Mouse (Mus musculus): ENCODE measurements around the gene Gm13420.
"Not testable (repeated sequence)": the region's sequence is repeated elsewhere in the genome, so short reads cannot be mapped to it uniquely, and the experiment has no call there.

The Gm13420 gene

GRCm38 (mm10) chr2:29751497-29751896 is at the start of gene Gm13420:
Gm13420 (minus strand) TSS chr2:29751685.
- Histone ChIP-seq H3K36me3 (ENCODE audit: control insufficient read depth, insufficient read depth, low read length, poor library complexity, severe bottlenecking) (no peaks in the 10 kb centered on the region), H3K27me3 (ENCODE audit: control insufficient read depth, insufficient read depth, low read length, poor library complexity, severe bottlenecking) (peaks cover 2% of the 10 kb centered on the region)
- DNase-seq (ENCODE audit: low read depth, low spot score): no peak

- no peaks in the 10 kb centered on the region for H3K27me3 ChIP-seq (ENCODE audit: control insufficient read depth, insufficient read depth, low read length, poor library complexity, severe bottlenecking)
- no peak for DNase-seq (ENCODE audit: low read depth, low spot score)
- H3K36me3 ChIP-seq (ENCODE audit: control insufficient read depth, insufficient read depth, low read length, poor library complexity, severe bottlenecking): no peaks in the 10 kb centered on the region
Measured at GRCm38 (mm10) chr2:29792772-29793487, 41.4 kb upstream of the Gm13420 start.

DNA sequence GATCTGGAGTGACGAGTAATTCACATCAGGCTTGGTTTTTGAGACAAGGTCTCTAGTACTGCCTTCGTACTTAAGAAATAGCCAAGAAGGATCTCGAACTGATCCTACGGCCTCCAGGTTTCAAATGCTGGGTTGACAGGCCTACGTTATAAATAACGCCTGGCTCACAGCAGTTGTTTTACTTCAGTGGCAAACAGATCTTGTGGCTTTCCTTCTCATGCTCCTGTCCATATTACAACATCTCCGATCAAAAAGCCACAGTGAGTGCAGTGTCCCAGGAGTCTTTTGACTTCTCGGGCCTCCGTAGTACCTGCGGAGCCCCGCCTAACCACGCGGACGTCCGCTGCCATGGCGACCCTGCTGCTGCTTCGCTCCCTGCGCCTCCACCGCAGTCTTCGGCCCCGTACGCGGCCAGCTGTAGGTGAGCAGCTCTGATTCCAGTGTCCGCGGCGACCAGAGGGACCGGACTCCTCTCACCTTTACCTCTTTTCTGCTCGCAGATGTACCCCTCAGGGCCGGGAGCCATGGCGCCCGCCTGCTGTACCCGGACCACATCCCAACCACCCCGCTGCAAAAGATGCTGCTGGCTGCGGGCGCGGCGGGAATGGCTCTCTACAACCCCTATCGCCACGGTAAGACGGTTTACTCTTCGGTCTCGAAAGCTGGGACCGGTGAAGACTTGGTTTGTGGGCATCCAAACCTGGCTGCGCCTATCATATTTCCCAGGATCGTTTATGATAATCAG is 36.6 kb upstream of the Gm13420 start, which contains the start of gene Trub2:
Trub2 (minus strand) TSS at position 566 of the 745 bp plus-strand sequence.
- peaks cover 14% of the 10 kb centered on the region for H3K36me3 ChIP-seq (ENCODE audit: control insufficient read depth, insufficient read depth, low read length, poor library complexity, severe bottlenecking)
- H3K27me3 ChIP-seq (ENCODE audit: control insufficient read depth, insufficient read depth, low read length, poor library complexity, severe bottlenecking): no peaks in the 10 kb centered on the region
- peak; percentile 84 for DNase-seq (ENCODE audit: low read depth, low spot score)

DNA sequence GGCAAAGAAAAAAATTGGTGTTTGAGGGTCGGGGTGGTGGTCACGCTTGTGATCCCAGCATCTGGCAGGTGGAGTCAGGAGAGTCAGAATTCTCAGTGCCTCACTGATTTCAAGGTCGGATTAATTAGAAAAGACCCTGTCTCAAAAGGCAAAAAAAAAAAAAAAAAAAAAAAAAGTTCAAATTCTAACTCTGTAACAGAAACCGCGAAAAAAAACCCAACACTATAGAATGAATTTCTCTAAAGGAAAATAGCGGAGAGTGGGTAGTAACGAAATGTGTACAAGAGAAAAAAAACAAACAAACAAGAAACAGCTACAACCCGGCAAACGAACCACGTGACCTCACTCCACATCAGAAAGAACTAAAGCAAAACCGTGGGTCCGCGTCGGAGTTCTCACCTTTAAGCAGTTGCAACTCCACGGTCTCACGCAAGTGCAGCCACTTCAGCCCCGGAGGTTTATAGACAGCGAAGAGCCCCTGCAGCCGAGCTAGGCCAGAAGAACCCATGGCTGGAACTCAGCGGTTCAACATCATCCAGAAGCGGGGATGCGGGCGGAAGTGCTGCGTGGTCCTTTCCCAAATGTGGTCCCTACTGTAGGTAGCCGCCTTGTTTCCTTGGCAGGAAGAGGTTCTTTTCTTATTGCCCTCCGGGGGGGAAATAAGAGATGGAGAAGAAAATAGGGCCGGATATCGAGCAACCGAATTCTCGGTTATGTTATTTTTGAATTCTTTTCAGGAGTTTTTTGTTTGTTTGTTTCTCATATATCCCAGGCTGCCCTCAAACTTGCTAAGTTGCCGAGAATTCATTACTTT is 35.8 kb upstream of the Gm13420 start, which contains the start of gene Coq4:
Coq4 (plus strand) TSS at position 390 of the 814 bp plus-strand sequence.
- peaks cover 16% of the 10 kb centered on the region for H3K36me3 ChIP-seq (ENCODE audit: control insufficient read depth, insufficient read depth, low read length, poor library complexity, severe bottlenecking)
- DNase-seq (ENCODE audit: low read depth, low spot score): peak; percentile 93
- H3K27me3 ChIP-seq (ENCODE audit: control insufficient read depth, insufficient read depth, low read length, poor library complexity, severe bottlenecking): no peaks in the 10 kb centered on the region

GRCm38 (mm10) chr2:29784290-29784689 is 32.8 kb upstream of the Gm13420 start:
- no peak for DNase-seq (ENCODE audit: low read depth, low spot score)
- peaks cover 35% of the 10 kb centered on the region for H3K36me3 ChIP-seq (ENCODE audit: control insufficient read depth, insufficient read depth, low read length, poor library complexity, severe bottlenecking)

GRCm38 (mm10) chr2:29781256-29781655 is 29.8 kb upstream of the Gm13420 start:
- H3K36me3 ChIP-seq (ENCODE audit: control insufficient read depth, insufficient read depth, low read length, poor library complexity, severe bottlenecking): peaks cover 48% of the 10 kb centered on the region
- not testable (repeated sequence) for H3K27me3 ChIP-seq (ENCODE audit: control insufficient read depth, insufficient read depth, low read length, poor library complexity, severe bottlenecking); DNase-seq (ENCODE audit: low read depth, low spot score)

More at GRCm38 (mm10) chr2:29784290-29784689, 32.8 kb upstream of the Gm13420 start:
- H3K27me3 ChIP-seq (ENCODE audit: control insufficient read depth, insufficient read depth, low read length, poor library complexity, severe bottlenecking): no peaks in the 10 kb centered on the region

GRCm38 (mm10) chr2:29773323-29773722 is 21.8 kb upstream of the Gm13420 start:
- Histone ChIP-seq H3K27me3 (ENCODE audit: control insufficient read depth, insufficient read depth, low read length, poor library complexity, severe bottlenecking) (no peaks in the 10 kb centered on the region; the same call in 1 of the 2 replicates), H3K36me3 (ENCODE audit: control insufficient read depth, insufficient read depth, low read length, poor library complexity, severe bottlenecking) (peaks cover 10% of the 10 kb centered on the region)
- DNase-seq (ENCODE audit: low read depth, low spot score): no peak

DNA sequence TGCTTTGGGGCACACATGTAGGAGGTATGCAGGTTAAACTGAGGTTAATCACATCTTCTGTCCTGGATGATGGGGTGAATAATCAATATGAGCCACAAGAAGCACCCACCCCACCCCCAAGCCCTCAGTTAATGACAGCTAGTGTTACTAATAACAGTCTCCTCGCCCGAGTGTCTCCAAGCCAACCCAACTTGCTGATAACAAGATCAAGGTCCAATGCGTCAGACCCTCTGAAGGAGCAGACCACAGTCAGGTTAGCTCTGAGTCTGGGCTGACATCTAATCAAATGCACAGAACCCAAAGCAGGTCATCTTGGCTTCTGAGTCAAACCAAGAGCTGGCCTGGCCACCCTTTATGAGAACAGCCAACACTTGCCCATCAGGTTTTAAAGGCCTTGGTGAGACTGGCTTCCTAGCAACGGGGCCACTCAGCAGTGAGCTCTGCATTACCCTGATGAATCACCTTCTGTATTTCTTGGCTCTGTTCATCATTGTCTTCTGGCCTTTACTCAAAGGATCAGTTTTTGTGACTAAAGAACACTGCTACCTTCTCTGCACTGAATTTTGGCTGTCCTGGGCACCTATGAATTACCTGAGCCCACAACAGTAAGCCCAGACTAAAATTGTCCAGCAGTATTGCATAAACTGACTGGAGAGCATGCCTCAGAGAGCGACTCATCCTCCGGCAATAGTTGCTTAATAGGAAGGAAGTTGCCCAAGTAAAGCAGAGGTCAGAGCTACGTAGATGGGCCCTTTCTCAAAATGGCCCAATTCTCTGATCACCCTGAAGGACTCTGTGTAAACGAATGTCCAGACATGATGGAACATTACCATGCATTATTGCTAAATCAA is 20.4 kb upstream of the Gm13420 start:
- Histone ChIP-seq H3K27me3 (ENCODE audit: control insufficient read depth, insufficient read depth, low read length, poor library complexity, severe bottlenecking) (no peaks in the 10 kb centered on the region; the same call in 1 of the 2 replicates), H3K36me3 (ENCODE audit: control insufficient read depth, insufficient read depth, low read length, poor library complexity, severe bottlenecking) (peaks cover 2% of the 10 kb centered on the region; the same call in 1 of the 2 replicates)
- no peak for DNase-seq (ENCODE audit: low read depth, low spot score)

DNA sequence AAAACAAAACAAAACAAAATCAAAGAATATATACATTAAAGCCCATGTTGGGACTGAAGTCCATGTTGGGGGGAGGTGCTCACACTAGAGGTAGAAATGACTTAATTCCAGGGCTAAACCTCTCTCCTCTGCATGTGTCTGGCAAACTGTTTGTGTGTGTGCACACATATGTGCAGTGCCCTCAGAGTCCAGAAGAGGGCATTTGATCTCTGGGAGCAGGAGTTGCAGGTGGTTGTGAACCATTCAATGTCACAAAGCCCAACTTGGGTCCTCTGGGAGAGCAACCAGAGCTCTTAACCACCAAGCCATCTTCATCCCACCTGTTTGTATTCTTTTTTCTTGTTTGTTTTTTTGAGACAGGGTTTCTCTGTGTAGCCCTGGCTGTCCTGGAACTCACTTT is 18.7 kb upstream of the Gm13420 start:
- no peak for DNase-seq (ENCODE audit: low read depth, low spot score)
- H3K36me3 ChIP-seq (ENCODE audit: control insufficient read depth, insufficient read depth, low read length, poor library complexity, severe bottlenecking): no peaks in the 10 kb centered on the region
- H3K27me3 ChIP-seq (ENCODE audit: control insufficient read depth, insufficient read depth, low read length, poor library complexity, severe bottlenecking): no peaks in the 10 kb centered on the region; the same call in 1 of the 2 replicates

DNA sequence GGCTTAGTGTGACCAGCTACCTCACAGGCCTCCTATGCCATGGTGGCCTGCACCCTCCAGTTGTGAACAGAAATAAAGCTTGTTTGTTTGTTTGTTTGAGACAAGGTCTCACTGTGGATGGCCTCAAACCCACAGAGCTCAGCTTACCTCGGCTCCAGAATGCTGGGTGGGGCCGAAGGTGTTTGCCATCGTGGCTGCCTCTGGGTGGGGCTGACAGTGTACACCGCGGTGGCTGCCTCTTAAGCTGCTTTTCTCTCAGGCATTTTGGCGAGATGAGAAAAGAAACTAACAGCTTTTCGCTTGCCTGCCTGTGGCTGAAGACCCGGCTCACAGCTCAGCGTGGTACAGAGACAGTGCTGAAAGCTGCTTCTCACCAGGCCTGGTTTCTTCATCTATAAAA is 17.4 kb upstream of the Gm13420 start:
- H3K36me3 ChIP-seq (ENCODE audit: control insufficient read depth, insufficient read depth, low read length, poor library complexity, severe bottlenecking): no peaks in the 10 kb centered on the region
- no peak for DNase-seq (ENCODE audit: low read depth, low spot score)
- H3K27me3 ChIP-seq (ENCODE audit: control insufficient read depth, insufficient read depth, low read length, poor library complexity, severe bottlenecking): no peaks in the 10 kb centered on the region; the same call in 1 of the 2 replicates

- H3K27me3 ChIP-seq (ENCODE audit: control insufficient read depth, insufficient read depth, low read length, poor library complexity, severe bottlenecking): no peaks in the 10 kb centered on the region; the same call in 1 of the 2 replicates
- DNase-seq (ENCODE audit: low read depth, low spot score): no peak
- H3K36me3 ChIP-seq (ENCODE audit: control insufficient read depth, insufficient read depth, low read length, poor library complexity, severe bottlenecking): no peaks in the 10 kb centered on the region
Measured at GRCm38 (mm10) chr2:29767976-29768709, 16.7 kb upstream of the Gm13420 start.

- peak; percentile 76 for DNase-seq (ENCODE audit: low read depth, low spot score)
- Histone ChIP-seq H3K36me3 (ENCODE audit: control insufficient read depth, insufficient read depth, low read length, poor library complexity, severe bottlenecking) (no peaks in the 10 kb centered on the region), H3K27me3 (ENCODE audit: control insufficient read depth, insufficient read depth, low read length, poor library complexity, severe bottlenecking) (no peaks in the 10 kb centered on the region)
Measured at GRCm38 (mm10) chr2:29764831-29765230, 13.3 kb upstream of the Gm13420 start.

- DNase-seq (ENCODE audit: low read depth, low spot score): no peak
- Histone ChIP-seq H3K27me3 (ENCODE audit: control insufficient read depth, insufficient read depth, low read length, poor library complexity, severe bottlenecking) (no peaks in the 10 kb centered on the region; the same call in 1 of the 2 replicates), H3K36me3 (ENCODE audit: control insufficient read depth, insufficient read depth, low read length, poor library complexity, severe bottlenecking) (no peaks in the 10 kb centered on the region)
Measured at GRCm38 (mm10) chr2:29755693-29756092, 4.2 kb upstream of the Gm13420 start.
